Mouse (Mus musculus): ENCODE measurements at regions not wholly inside any gene's neighbourhood (a gene's known extent, or its start where the extent isn't known, plus 50 kb on each side); places are given as distances from the start of the nearest gene placed in this dataset.

DNA sequence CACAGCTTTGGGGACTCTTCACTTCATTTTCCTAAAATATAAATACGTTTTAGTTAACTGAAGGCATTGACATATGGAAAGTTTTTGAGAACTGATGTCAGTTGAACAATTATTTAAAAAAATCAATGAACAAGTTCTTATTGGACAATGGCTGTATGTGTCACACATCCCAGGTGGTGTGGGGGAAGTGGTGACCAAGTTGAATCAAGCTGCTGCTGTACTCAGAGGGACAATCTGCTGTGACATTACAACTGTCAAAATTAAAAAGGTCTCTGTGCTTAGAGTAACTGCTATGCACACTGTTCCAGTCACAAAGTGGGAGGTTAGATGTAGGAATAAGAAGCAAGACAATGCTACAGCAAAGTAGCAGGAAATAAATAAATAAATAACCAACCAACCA lies 409.2 kb downstream of the Lmo7 start:
- no peak for TF ChIP-seq CTCF (IDR thresholded peaks at IDR 0.05; ENCODE audit: control insufficient read depth, insufficient read depth, insufficient replicate concordance, low read depth, low read length)
- TF ChIP-seq POLR2A (IDR thresholded peaks at IDR 0.05; ENCODE audit: control insufficient read depth, low read depth, low read length): no peak
